Mouse (Mus musculus): ENCODE data around the gene Sgcd. TPM values are rescaled to one million over a fixed set of nuclear protein-coding genes. Genes with fewer than 3 reads are reported as not detected.
"Not testable (repeated sequence)": the region's sequence is repeated elsewhere in the genome, so short reads cannot be mapped to it uniquely, and the experiment has no call there.

Gene Sgcd
- polyA plus RNA-seq, 1 experiment from 2014 or later, result 2.2 TPM

DNA sequence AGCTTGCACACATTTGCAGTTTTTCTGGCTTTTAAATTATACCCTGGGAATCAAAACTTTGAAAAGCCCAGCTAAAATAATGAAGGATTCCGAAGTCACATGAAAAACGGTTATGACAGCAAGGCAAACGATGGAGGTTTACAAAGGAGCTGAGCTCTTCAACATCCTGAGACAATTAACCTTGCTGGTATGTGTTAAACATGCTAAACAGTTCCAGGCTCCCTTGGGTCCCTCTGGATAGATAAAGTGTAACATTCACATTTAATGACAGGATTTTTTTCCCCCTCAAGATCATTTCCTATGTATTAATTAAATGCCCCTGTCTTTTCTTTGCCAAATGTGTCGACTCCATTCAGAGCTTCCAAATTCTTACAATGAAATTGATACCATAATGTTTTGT is 414.1 kb downstream of the Sgcd start:
- H3K27me3 ChIP-seq, result no peaks in the 10 kb centered on the region
- no peaks in the 10 kb centered on the region for H3K36me3 ChIP-seq
- no peaks in the 10 kb centered on the region for H3K9me3 ChIP-seq (replicated peaks)
- H3K27ac ChIP-seq, result no peak overlapping the region
- no peak overlapping the region for H3K9ac ChIP-seq
- H3K4me2 ChIP-seq, result no peak overlapping the region
- ATAC-seq (replicated peaks; ENCODE audit: low FRiP score), result no peak
- 57% methylated on average over 4 of the region's 4 CpGs for WGBS
- H3K4me1 ChIP-seq, result no peaks in the 10 kb centered on the region
- H3K4me3 ChIP-seq (replicated peaks), result no peak overlapping the region

GRCm38 (mm10) chr11:47568488-47568887 is 420.3 kb downstream of the Sgcd start:
- no peak overlapping the region for H3K27ac ChIP-seq
- no peaks in the 10 kb centered on the region for H3K4me1 ChIP-seq
- no peak overlapping the region for H3K9ac ChIP-seq
- H3K27me3 ChIP-seq, result no peaks in the 10 kb centered on the region
- 76% methylated on average over 1 of the region's 1 CpGs for WGBS
- no peaks in the 10 kb centered on the region for H3K36me3 ChIP-seq
- no peak overlapping the region for H3K4me3 ChIP-seq (replicated peaks)
- ATAC-seq (replicated peaks; ENCODE audit: low FRiP score), result peak; percentile 81
- H3K9me3 ChIP-seq (replicated peaks), result no peaks in the 10 kb centered on the region
- H3K4me2 ChIP-seq, result no peak overlapping the region

DNA sequence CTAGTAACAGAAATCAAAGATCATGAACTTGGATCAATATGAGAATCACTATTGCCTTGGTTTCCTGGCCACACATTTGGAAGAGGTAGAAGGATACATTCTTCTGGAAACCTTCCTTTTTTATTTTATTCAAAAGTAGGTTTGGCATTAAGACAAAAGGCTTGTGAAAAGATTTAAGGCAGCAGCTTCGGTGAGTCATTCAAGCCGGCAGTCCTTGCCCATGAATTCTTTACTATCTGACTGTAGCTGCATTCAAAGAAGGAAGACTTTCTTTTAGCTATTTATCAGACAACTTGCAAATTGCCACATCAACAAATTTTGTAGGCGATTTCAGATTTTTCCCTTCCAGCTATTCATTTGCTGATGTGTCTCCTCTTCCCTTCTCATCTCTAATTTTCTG is 422.6 kb downstream of the Sgcd start:
- H3K9me3 ChIP-seq (replicated peaks), result no peaks in the 10 kb centered on the region
- H3K4me1 ChIP-seq, result no peaks in the 10 kb centered on the region
- H3K27me3 ChIP-seq, result no peaks in the 10 kb centered on the region
- H3K4me3 ChIP-seq (replicated peaks), result no peak overlapping the region
- ATAC-seq (replicated peaks; ENCODE audit: low FRiP score), result no peak
- H3K4me2 ChIP-seq, result no peak overlapping the region
- H3K27ac ChIP-seq, result no peak overlapping the region
- no peak overlapping the region for H3K9ac ChIP-seq
- WGBS, result 75% methylated on average over 3 of the region's 3 CpGs
- H3K36me3 ChIP-seq, result no peaks in the 10 kb centered on the region

DNA sequence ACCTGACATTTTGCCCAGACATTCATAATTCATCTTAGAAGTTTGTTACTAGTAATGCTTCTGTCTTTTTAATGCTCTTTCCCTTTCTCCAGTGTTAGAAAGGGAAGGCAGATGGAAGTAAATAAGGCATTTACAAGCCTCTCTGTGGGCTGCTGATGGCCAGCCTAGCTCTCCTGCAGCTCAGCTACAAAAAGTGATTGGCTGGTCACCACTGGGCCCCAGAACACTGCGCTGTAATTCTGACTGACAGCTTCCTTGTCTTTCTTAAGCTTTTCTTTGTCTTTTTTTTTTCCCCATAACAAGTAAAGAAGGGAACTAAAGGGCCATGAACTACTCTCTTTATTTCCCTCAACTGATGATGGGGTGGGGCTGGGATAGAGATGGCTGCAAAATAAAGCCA is 463.9 kb downstream of the Sgcd start:
- ATAC-seq (replicated peaks; ENCODE audit: low FRiP score), result no peak
- Histone ChIP-seq H3K4me1 (no peaks in the 10 kb centered on the region), H3K9me3 (replicated peaks) (no peaks in the 10 kb centered on the region), H3K4me3 (replicated peaks) (no peak overlapping the region), H3K27me3 (no peaks in the 10 kb centered on the region), H3K36me3 (no peaks in the 10 kb centered on the region), H3K9ac (no peak overlapping the region), H3K4me2 (no peak overlapping the region), H3K27ac (no peak overlapping the region)
- WGBS, result 42% methylated on average over 1 of the region's 1 CpGs

GRCm38 (mm10) chr11:47508047-47508446 is 480.7 kb downstream of the Sgcd start:
- Histone ChIP-seq H3K9me3 (replicated peaks) (no peaks in the 10 kb centered on the region), H3K9ac (no peak overlapping the region), H3K4me3 (replicated peaks) (no peak overlapping the region), H3K36me3 (no peaks in the 10 kb centered on the region), H3K27me3 (no peaks in the 10 kb centered on the region), H3K4me2 (no peak overlapping the region), H3K4me1 (no peaks in the 10 kb centered on the region), H3K27ac (no peak overlapping the region)
- 79% methylated on average over 6 of the region's 6 CpGs for WGBS
- no peak for ATAC-seq (replicated peaks; ENCODE audit: low FRiP score)

GRCm38 (mm10) chr11:47503236-47503635 is 485.5 kb downstream of the Sgcd start:
- not testable (repeated sequence) for H3K4me3 ChIP-seq (replicated peaks); ATAC-seq (replicated peaks; ENCODE audit: low FRiP score); H3K36me3 ChIP-seq; H3K27me3 ChIP-seq; H3K27ac ChIP-seq; H3K9ac ChIP-seq; H3K4me2 ChIP-seq; H3K4me1 ChIP-seq; H3K9me3 ChIP-seq (replicated peaks)

DNA sequence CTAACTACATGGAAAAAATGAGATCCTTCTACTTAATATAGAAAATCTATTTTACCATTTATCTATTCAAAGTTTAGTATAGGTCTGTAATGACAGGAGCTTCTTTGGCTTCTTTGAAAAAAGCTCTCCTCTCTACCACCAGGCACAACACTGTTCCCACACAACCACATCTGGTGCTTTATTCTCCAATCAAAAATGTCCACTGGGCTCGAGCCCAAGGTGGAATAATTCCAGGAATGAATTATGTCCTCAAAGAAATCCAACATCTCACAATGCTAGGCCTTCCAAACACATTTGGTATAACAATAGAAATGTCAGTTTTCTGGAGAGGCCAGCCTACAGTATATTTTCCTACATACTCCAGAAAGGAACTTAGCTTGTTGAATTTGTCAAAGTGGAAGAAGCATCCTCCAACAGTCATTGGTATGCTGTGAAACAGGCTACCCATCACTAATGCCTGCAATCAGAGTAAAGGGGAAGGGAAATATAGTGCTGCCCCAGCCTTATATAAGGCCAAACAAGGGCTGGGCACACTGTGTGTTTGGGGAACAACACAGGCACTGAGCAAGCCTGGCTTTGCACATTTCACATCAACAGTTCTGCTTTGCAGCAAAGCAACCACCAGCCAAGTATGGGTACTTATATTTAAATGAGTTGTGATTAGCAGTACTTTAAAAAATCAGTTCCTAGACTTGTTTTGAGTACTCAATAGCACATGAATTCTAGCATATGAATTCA is 515.1 kb downstream of the Sgcd start:
- Histone ChIP-seq H3K9ac (no peak overlapping the region), H3K27me3 (no peaks in the 10 kb centered on the region), H3K4me2 (no peak overlapping the region), H3K9me3 (replicated peaks) (no peaks in the 10 kb centered on the region), H3K4me3 (replicated peaks) (no peak overlapping the region), H3K36me3 (no peaks in the 10 kb centered on the region), H3K27ac (no peak overlapping the region), H3K4me1 (no peaks in the 10 kb centered on the region)
- ATAC-seq (replicated peaks; ENCODE audit: low FRiP score), result no peak
- WGBS, result 38% methylated on average over 1 of the region's 1 CpGs

GRCm38 (mm10) chr11:47460700-47461099 is 528.1 kb downstream of the Sgcd start:
- not testable (repeated sequence) for H3K9ac ChIP-seq; H3K9me3 ChIP-seq (replicated peaks); H3K4me3 ChIP-seq (replicated peaks); H3K36me3 ChIP-seq; H3K4me2 ChIP-seq; H3K27me3 ChIP-seq; H3K27ac ChIP-seq; H3K4me1 ChIP-seq; ATAC-seq (replicated peaks; ENCODE audit: low FRiP score)

DNA sequence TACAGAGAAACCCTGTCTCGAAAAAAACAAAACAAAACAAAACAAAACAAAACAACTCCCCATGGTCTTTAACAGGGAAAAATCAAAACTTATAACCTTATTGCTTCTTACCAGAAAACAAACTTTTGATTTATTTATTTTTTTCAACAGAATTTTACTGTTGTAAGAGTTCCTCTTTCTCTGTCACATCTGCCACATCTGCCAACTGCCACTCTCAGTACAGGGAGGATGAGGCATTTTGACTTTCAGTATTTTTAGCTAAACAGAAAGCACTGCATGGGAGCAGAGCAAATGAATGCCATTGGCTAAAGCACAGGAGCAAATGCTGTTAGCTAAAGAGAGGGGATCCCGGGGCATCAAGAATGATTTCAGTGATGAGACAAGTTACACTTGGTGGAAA is 528.6 kb downstream of the Sgcd start:
- H3K27me3 ChIP-seq, result no peaks in the 10 kb centered on the region
- no peak for ATAC-seq (replicated peaks; ENCODE audit: low FRiP score)
- no peak overlapping the region for H3K4me3 ChIP-seq (replicated peaks)
- no peaks in the 10 kb centered on the region for H3K9me3 ChIP-seq (replicated peaks)
- H3K36me3 ChIP-seq, result no peaks in the 10 kb centered on the region
- no peak overlapping the region for H3K27ac ChIP-seq
- 75% methylated on average over 2 of the region's 2 CpGs for WGBS
- no peaks in the 10 kb centered on the region for H3K4me1 ChIP-seq
- H3K4me2 ChIP-seq, result no peak overlapping the region
- H3K9ac ChIP-seq, result no peak overlapping the region

DNA sequence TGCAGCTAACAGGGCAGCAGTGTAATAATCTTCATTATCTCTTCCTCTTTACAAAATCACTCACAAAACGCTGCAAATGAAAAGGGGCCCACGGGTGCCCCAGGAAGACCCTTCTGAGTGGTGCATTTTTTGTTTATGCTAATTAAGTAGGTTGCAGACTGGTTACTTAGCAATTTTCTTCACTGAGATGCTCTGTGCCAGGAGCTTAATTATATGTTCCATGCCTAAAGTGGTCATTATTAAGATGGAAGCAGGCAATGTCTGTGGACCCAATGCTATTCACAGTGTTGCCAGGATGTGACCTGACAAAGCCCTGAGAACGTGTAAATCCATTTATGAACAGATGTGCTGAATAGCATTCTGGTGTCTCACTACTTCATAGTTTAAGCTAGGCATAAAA is 529.6 kb downstream of the Sgcd start:
- no peak overlapping the region for H3K4me3 ChIP-seq (replicated peaks)
- no peaks in the 10 kb centered on the region for H3K9me3 ChIP-seq (replicated peaks)
- H3K27me3 ChIP-seq, result no peaks in the 10 kb centered on the region
- H3K36me3 ChIP-seq, result no peaks in the 10 kb centered on the region
- ATAC-seq (replicated peaks; ENCODE audit: low FRiP score), result no peak
- WGBS, result 76% methylated on average over 3 of the region's 3 CpGs
- no peaks in the 10 kb centered on the region for H3K4me1 ChIP-seq
- H3K4me2 ChIP-seq, result no peak overlapping the region
- H3K27ac ChIP-seq, result no peak overlapping the region
- no peak overlapping the region for H3K9ac ChIP-seq

DNA sequence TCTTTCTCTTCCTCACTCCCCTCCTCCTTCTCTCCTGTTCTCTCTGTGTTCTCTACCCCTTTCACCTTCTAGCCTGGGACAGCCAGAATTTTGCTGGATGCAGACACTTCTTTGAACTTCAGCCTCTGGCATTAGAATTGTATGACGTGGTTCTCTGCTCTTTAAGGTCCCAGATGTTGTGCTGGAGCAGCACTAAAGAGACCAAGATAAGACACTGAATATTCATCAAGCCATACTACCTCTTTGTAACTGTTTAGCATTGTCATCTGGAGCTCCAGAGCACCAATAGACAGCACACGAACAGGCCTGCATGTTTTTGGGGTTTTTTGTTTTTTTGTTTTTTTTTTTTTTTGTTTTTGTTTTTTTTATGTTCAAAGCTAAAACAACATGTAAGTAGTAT is 541.0 kb downstream of the Sgcd start:
- Histone ChIP-seq H3K4me3 (replicated peaks) (no peak overlapping the region), H3K9me3 (replicated peaks) (no peaks in the 10 kb centered on the region), H3K9ac (no peak overlapping the region), H3K36me3 (no peaks in the 10 kb centered on the region), H3K4me1 (no peaks in the 10 kb centered on the region), H3K27me3 (no peaks in the 10 kb centered on the region), H3K4me2 (no peak overlapping the region), H3K27ac (no peak overlapping the region)
- no peak for ATAC-seq (replicated peaks; ENCODE audit: low FRiP score)
- 50% methylated on average over 2 of the region's 2 CpGs for WGBS

DNA sequence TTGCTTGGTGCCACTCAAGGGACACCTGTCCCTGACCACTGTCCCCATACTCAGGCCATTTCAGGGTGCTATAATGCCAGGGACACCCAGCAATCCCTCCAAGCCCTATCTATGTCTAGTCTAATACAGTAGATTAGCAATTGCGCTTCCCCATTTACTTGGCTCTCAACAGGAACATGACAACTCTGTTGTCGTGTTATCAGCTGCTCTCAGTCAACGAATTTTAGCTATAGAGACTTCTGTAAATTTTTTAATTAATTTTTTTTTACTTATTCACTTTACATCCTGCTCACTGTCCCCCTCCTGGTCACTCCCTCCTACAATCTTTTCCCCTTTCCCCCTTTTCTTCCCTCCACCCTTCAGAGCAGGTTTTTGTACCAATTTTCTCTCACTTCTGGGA is 542.4 kb downstream of the Sgcd start:
- Histone ChIP-seq H3K4me3 (replicated peaks) (no peak overlapping the region), H3K36me3 (no peaks in the 10 kb centered on the region), H3K27me3 (no peaks in the 10 kb centered on the region), H3K27ac (no peak overlapping the region), H3K9ac (no peak overlapping the region), H3K9me3 (replicated peaks) (no peaks in the 10 kb centered on the region), H3K4me1 (no peaks in the 10 kb centered on the region), H3K4me2 (no peak overlapping the region)
- no peak for ATAC-seq (replicated peaks; ENCODE audit: low FRiP score)
- WGBS, result 82% methylated on average over 3 of the region's 3 CpGs

DNA sequence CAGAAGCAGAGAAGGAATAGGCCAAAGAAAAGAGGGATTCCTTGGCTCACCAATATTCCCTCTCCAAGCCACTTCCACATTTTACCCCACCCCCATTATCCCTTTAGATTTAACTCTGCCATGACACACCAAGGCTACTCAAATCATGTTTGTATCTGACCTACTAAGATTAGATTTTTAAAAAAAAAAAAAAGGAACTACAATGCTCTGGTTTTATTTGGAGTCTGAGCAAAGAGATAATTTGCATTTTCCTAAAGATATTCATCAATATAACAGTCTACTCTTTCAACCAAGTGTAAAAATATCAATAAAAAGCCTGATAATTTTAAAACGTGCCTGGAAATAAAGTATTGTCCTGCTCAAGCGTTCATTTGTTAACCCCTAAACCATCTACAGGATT is 543.1 kb downstream of the Sgcd start:
- Histone ChIP-seq H3K27me3 (no peaks in the 10 kb centered on the region), H3K9me3 (replicated peaks) (no peaks in the 10 kb centered on the region), H3K27ac (no peak overlapping the region), H3K4me2 (no peak overlapping the region), H3K4me1 (no peaks in the 10 kb centered on the region), H3K4me3 (replicated peaks) (no peak overlapping the region), H3K9ac (no peak overlapping the region), H3K36me3 (no peaks in the 10 kb centered on the region)
- ATAC-seq (replicated peaks; ENCODE audit: low FRiP score), result no peak
- 65% methylated on average over 2 of the region's 2 CpGs for WGBS

All from kidney, embryonic 15.5 days (tissue).